Mouse (Mus musculus) CD8-positive naive resting alpha-beta T cell, adult 2 months (primary cell): ENCODE measurements around the gene Kat2a.

Source experiments
- DNase-seq, 2 experiments: peaks; one replicate each; pipeline ENCODE4 v3.0.0; 2022; ENCODE audit warnings: low read depth in 2 of 2, low spot score in 2 of 2

The Kat2a gene

GRCm38 (mm10) chr11:100735954-100736745, 23.9 kb upstream of the Kat2a start:
- DNase-seq: no peak

GRCm38 (mm10) chr11:100735134-100735865, 23.0 kb upstream of the Kat2a start:
- no peak for DNase-seq

- DNase-seq: no peak
Measured at GRCm38 (mm10) chr11:100730477-100731205, 18.4 kb upstream of the Kat2a start.

- DNase-seq: no peak
Measured at GRCm38 (mm10) chr11:100729976-100730375, 17.7 kb upstream of the Kat2a start.

GRCm38 (mm10) chr11:100728601-100729000, 16.3 kb upstream of the Kat2a start:
- no peak for DNase-seq

- no peak for DNase-seq
Measured at GRCm38 (mm10) chr11:100727201-100727600, 14.9 kb upstream of the Kat2a start.

GRCm38 (mm10) chr11:100724919-100725512, 12.8 kb upstream of the Kat2a start:
- DNase-seq: no peak

- DNase-seq: no peak
Measured at GRCm38 (mm10) chr11:100722493-100723028, 10.3 kb upstream of the Kat2a start.

GRCm38 (mm10) chr11:100721776-100722492, 9.7 kb upstream of the Kat2a start:
- no peak for DNase-seq

- no peak for DNase-seq
Measured at GRCm38 (mm10) chr11:100721254-100721653, 9.0 kb upstream of the Kat2a start.

- no peak for DNase-seq
Measured at GRCm38 (mm10) chr11:100720345-100720744, 8.1 kb upstream of the Kat2a start.

GRCm38 (mm10) chr11:100719893-100720292, 7.6 kb upstream of the Kat2a start:
- no peak for DNase-seq

- DNase-seq: no peak
Measured at GRCm38 (mm10) chr11:100719312-100719711, 7.0 kb upstream of the Kat2a start.

- DNase-seq: no peak
Measured at GRCm38 (mm10) chr11:100718866-100719265, 6.6 kb upstream of the Kat2a start.

- no peak for DNase-seq
Measured at GRCm38 (mm10) chr11:100718462-100718861, 6.2 kb upstream of the Kat2a start.

- no peak for DNase-seq
Measured at GRCm38 (mm10) chr11:100716649-100717048, 4.4 kb upstream of the Kat2a start.

- DNase-seq: no peak
Measured at GRCm38 (mm10) chr11:100714948-100715347, 2.7 kb upstream of the Kat2a start.

GRCm38 (mm10) chr11:100714534-100714915, 2.3 kb upstream of the Kat2a start:
- DNase-seq: peak in 1 of 2 experiments; percentile 58

- peak; percentile 51 to 77 for DNase-seq
Measured at GRCm38 (mm10) chr11:100713735-100714533, 1.7 kb upstream of the Kat2a start, which contains the start of gene Hspb9. TSS of gene Hspb9 (plus strand) at chr11:100713850.

- DNase-seq: no peak
Measured at GRCm38 (mm10) chr11:100713174-100713573, 909 bp upstream of the Kat2a start.
